Mouse (Mus musculus) lung, adult 18-20 months (tissue): ENCODE results near the gene H2al2a.
A peak's percentile ranks its signal among the peaks of the same experiment; 100 is the strongest.

Experiments
- DNase-seq, 2 experiments: peaks; one replicate each; pipeline ENCODE4 v3.0.0; 2022; ENCODE audit warnings: mixed read lengths in 2 of 2

Gene H2al2a

DNA sequence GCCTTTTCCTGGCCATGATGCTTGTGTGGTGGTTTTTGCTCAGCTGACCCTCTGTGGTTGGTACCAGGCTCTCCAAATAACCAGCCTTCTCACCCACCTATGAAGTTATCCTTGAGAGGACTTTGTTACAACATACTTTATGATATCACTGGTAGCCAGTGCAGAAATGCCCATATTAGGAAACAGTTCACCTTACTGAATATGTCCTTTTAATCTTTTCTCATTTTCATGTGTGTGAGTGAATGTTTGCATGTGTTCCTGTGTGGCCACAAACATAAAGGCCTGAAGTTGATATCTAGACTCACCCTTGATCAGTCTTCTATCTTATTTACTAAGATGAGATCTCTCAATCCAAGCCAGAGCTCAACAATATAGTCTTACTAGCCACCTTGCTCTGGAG is at the start of gene H2al2a:
H2al2a (minus strand) TSS at position 101 of the 400 bp plus-strand sequence.
- DNase-seq: no peak

DNA sequence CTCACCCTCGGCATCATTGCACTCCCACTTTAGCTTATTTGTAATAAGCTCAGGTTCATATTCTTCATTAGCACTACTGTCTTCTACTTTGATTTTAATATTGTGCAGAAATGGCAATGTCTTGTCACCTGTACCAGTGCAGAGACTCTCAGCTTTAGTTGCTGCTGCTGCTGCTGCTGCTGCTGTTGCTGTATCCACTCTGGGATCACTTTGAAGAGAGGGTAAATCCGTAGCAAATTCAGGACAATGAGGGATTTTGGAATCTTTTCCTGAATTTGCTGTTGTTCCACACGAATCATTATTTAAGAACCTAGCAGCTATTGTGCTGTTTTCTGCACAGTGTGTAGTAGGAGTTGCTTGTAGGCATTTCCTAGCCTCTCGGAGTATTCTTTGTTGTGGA is 49.4 kb upstream of the H2al2a start:
- DNase-seq: no peak

DNA sequence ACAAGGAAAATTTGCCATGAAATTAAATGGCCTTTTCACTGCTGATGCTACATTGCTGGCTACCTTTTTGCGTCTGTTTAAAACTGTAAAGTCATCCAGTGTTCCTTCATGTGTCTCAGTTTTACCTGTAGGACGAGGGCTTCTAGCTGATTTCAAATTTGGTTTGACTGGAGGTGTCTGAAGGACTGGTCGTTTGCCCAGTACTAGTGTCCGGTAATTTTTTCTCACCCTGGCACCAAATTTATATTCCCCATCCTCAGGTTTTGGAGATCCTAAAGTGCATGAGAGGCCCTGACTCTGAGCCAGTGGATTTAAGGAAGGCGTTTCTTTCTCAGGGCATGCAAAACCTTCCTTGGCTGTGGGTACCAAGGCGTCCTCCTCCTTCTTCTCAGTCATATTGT is 49.0 kb upstream of the H2al2a start:
- DNase-seq: no peak

DNA sequence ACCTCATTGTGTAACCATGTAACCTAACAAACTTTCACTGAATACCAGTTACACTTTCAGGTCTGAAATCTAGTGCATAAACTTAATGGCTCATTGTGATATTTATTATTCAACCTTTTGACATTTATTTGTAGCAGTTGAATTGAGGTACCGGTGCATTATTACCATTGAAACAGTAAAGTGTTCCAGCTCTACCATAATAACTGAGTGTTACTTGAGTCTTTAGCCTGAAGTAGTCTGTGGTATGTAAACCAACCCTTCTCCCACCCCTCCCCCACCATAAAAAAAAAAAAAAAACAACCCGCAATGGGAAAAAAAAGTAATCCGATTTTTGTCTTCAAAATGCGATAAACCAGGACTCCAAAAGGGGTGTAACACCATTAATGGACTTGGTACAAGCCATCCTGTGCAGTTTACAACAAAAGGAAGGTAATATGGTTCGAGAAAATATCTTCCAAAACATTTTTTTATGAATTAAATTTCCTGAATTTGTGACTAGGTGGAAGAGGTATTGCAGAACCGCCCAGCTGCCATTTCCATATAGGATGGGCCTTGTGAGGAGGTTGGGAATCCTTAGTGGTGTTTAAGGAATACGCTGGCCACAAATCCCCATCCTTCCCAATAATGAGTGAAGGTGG is 48.5 kb upstream of the H2al2a start:
- no peak for DNase-seq

DNA sequence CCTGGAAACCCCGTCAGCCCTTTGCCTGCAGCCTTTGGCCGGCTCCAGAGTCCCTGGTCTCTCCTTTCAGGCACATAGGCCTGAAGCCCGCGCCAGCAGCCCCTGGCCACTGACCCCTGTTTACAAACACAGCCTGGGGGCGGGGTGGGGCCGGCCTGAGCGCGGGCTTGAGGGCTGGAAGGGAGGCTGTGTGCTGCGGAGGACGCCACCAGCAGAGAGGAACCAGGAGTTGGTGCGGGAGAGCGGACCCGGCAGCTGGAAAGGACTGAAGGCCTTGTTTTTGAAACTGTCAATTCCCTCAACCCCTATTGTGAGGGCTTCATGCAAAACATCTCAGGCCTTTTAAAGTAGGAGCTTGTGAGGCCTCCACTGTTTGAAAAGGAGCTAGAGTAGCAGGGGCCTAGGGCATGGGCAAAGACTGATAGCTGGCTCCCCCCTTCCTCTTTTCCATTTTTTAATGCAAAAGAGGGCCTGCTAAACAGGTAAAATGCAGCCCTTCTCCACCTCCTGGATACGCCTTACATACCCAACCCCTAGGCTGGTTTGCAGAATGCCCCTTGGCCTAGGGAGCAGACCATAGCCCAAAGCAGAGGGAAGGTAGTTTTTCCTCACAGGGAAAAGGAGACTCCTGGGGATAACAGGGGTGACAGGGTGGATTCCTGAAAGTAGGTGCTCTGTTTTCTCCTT is 44.6 kb upstream of the H2al2a start:
- DNase-seq: no peak

DNA sequence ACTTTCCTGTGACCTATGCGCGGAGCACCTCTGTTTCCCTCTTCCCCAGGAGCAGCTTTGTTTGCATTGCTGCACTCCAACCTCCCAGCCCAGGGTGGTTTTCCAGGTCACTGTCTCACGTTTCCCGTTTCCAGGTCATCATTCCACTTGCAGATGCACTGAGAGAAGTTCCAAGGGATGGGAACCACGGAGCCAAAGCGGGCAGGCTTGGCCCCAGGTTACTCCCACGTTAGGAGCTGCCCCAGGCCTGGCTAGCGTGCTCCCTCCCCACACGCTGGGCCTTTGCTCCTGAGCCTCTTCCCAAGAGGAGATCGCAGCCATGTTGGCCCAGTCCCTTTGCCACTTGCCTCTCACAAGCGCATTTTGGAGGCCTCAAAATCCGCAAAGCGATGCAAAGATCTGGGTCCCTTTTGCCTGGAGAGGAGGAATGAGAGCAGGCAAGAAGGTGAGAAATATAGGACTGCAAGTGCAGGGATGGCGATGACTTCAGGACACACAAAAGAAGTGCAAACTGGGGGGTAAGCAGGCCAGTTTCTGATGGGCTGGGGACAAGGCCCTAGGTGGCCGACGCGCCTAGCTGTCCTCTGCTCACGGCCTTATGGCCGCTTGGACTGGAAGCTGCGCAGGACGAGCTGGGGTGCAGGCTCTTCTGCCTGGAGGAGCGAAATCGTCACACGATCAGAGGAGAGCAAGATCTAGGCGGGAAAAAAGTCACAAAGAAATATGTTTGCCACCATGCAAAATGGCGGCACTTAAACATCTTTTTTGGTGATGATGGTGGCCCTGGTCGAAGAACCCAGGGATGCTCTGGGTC is 43.8 kb upstream of the H2al2a start:
- DNase-seq: no peak

DNA sequence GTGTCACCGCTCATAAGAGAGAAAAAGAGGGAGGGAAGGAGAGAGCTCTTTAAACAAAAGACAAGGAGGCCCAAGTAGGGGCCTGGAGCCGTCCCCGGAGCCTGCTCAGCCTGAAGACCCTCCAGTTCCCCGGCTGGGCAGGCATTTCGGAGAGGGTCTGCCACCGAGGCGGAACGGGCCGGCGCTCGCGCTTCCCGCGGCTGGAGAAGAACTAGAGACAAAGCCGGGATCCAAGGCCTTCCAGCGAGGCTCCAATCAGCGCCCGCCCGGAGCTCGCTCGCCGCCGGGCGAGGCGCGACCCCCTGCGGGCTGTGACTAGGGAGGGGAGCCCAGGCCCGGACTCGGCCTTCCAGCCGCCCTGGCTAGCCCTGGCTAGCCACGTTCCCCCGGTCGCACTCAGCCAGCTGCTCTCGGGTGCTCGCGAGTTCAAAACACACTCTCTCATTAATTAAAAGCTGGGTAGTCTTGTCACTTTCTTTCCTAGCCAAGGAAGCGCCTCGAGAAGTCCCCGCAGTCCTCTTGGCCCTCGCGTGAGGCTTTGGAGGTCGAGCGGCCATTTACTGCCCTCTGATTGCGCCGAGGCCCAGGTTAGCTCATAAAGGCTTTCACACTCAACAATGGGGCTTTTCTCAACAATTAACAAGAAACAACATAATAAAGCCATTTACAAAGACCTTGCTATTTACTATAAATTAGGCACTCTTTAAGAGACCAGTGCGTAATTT is 43.0 kb upstream of the H2al2a start:
- DNase-seq: no peak

DNA sequence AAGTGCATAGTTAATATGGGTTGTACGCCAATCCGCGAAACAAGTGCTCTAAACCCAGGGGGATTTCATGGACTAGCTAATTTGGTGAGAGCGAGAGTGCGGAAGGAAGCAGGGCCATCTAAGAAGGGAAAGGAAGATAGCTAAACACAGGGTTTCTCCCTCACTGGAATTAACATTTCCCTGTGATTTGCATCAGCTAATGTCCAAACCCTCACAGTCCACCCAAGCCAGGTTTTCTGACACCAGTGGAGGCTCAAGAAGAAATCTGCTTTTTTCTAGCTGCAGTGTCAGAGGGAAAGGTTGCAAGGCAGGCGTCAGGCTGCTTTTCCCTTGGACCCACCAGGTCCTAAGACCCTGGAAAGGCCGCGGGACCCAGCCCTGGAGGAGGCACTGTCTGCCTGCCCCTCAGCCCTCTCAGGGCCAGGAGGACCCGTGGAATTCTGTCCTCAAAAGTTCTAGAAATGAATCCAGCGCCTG is 42.2 kb upstream of the H2al2a start:
- no peak for DNase-seq

DNA sequence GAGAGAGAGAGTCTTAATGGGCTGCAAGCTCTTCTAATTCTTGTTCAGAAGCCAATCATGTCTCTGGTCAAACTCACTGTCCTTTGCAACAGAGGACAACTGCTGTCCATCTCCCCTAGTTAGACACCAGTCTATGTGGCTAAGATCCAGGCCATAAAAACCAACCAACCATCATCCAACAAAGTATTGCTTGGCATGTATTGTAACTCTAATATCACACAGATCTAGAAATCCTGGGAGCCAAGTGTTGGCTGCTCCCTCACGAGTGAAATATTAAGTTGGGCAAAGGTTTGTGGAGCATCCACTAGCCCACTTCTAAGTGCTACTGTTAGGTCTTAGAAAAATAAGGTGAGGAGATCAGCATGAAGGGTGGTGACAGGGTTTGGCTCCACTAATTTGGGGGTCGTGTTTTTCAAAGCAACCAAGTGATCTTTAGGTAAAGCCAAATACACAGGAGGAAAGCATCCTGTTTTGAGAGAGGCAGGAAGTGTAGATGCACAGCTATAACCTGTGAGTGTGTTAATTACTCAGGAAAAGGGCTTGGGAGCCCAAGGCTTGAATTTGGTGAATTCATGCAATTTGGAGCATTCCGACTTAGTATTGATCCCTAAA is 41.5 kb upstream of the H2al2a start:
- DNase-seq: no peak

DNA sequence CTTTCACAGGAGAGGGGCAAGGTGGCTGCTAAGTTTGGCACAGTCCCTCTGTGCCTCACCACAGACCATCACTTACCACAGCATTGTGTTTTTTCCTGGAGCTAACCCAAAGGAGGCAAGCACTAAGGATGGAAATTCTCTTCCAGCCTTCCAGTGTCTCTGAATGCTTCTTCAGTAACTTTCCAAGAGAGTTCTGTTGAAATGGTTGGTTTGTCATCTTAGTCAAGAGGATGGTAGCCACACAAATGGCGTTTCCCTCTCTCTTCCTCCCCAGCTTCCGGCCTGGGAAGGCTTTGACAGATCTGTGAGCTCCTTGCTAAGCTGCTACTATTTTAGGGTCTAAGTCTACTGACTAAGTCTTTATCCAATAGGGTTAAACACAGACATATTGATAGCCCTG is 40.7 kb upstream of the H2al2a start, which contains the start of gene A930004D18Rik:
A930004D18Rik (minus strand) TSS at position 247 of the 400 bp plus-strand sequence.
- DNase-seq: no peak

DNA sequence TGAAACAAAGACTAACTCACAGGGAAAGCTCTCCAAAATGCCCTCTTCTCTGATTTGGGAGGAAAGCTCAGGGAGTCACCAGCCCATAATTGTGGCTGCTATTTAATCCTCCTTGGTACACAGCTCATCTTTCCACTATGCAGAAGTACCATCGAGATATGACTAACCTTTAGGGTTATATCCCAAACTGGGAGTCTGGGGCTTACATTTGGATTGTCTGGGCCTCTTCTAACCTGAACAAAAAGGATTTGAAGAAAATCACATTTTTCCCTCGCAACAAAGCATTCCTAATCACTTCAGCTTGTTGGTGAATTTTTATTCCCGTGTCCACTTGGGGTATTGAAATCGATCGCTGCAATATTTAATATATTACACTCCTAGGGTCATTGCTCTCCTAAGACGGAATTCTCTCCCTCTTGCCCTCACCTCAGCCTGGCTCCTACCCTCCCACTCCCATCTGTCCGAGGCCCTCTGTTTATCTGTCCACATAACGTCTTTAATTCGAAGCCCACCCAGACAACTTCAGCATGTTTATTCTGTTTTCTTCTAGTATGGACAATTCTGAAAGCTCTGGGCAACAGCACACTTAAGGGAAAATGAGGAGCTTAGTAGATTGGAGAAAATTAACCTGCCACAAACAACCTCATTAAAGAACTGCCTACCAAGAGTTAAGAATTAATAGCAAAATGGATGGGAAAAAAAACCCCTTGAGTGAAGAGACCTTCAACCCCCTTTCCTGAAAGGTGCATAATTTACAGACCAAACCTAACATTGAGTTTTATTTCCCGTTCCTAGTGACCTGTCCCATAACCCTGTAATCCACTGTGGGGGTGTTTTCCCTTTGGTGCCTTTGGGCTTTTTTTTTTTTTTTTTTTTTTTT is 37.9 kb upstream of the H2al2a start:
- DNase-seq: no peak

DNA sequence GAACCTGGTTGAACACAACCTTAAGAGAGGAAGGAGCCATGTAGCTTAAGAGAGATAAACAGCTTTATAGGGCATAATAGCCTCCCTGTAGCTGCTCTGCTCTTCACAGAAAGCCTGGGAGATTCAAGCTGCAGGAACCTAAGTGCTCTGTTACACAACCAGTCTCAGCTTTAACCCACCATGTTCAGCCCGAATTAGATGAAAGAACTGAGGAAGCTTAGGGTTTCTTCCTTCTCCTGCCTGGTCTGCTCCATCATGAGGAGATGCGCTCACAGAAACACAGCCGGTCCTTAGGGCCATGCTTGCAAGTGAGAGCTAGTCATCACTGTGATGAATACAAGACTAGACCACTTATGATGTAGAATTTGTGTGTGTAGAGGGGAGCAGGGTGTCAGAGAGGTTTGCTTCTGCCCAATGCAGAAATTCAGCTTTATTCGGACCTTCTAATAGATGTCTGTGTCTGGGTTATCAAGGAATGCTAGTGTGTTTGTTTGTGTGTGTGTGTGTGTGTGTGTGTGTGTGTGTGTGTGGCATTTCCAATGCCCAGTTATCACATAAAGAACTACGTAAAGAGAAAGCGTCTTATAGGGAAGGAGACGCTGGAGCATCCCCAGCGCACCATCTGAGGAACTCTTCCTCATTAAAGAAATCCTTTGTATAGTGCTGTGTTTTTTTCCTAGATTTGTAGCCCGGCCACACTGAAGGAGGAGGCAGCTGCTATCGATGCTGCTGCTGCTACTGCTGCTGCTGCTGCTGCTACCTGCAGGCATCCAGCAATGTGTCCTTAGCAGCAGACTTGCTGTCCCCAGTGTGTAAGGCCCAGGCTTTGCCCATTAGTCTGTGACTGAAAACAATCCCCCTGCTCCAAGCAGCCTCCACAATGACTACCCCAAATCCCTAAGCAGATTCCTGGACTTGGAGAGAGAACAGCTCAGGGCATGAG is 36.7 kb upstream of the H2al2a start:
- no peak for DNase-seq

DNA sequence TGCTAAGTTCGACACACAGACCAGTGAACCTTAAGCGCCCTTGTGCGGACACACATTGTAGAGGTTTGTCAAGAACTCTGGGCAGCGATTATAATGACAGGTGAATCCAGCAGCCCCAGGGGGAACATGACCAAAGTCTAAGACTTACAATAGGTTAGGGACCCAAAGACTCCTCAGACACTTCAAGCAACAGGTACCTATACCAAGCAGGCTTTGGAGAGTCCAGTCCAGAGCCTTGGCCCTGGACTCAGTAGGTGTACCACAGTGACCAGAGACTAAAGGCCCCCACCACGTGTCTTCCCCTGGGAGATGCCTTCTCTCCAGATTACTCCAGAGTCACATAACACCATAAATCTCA is 35.8 kb upstream of the H2al2a start:
- DNase-seq: no peak

DNA sequence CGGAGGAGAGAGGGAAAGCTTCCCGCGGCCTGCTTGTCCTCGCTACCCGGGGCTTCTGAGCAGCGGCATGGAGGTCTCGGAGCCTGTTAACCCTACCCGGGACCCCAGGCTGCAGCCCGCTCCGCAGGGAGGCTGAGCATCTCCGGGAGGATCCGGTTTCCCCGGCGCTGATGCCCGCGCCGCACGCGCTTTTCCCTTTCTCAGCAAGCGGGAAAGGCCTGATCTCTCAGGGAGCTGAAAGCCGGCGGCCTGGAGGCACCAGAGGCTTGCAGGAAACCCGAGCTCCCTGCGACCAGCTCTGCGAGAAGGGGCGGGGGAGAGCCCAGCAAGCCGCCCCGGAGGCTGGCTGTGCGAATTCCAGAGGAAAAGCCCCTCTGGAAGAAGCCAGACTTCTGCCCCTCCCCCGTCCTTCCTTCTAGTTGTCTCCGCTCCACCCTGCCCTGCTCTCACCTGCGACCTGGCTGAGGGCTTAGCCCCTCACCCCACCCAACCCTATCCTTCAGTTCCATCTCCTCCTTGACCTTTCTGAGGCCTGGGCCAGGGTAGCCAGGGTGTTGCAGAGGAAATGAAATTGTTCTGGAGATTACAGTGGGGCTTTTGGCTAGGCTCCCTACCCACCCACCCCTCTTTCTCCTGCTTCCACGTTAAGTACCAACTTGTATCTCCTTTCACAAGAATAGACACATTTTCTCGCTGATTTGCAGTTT is 35.2 kb upstream of the H2al2a start:
- DNase-seq: no peak

DNA sequence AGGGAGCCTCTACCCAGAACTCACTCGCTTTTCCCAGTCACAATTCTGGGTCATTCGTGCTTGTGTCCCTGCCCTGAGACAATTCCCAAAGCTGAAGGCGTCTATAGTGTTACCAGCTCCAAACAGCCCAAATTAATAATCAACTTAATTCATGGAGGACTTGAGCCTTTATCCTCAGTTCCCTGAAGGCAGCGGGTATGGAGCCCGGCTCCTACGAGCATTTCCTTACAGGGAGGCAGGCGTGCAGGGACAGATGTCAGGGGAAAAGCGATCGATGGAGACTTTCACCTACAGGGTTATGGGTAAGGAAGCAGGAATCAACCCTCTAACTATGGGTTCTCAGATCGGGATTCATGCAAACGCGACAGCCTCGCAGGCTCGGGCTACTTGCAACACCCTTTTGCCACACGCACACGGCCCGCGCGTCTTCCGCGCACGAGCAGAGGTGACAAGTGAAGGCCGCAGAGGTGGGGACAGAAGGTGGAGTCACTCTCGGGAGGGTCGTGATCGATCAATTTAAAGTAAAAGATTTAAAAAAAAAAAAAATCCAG is 34.6 kb upstream of the H2al2a start:
- no peak for DNase-seq

DNA sequence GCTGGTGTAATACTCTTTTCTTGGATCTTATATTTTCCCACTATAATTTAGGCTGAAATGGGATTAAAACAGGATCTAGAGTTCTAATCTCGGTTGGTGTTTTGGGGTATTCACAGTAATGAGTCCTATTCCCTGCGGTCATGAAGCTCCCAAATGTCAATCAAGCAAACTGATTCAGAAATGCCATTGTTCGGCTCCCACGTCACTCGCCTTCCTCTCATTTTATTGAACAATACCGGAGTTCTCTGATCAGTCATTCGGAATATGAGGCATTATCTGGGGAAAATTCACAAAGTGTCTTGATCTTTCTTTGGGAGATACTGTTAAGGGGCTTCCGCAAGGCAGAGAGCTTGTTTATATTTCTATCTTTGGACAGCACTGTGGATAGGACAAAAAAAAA is 33.8 kb upstream of the H2al2a start:
- DNase-seq: no peak

DNA sequence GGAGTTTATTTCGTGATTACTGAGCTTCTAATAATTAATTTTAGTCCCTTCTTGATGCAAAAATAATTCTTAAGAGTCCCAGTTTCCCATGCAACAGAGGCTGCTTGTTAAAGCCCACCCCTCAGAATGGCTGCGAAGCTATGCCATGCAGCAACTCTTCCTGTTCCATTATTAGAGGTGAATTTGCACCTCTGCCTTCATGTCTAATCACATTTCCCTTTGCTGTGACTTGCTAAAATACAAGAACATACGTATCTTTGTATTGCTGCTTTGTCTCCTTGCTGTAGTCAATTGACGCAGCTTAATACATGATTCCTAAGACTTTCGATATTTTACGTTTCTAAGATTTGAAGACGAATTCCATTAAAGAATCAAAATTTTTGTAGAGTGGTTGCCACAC is 32.9 kb upstream of the H2al2a start:
- DNase-seq: no peak

DNA sequence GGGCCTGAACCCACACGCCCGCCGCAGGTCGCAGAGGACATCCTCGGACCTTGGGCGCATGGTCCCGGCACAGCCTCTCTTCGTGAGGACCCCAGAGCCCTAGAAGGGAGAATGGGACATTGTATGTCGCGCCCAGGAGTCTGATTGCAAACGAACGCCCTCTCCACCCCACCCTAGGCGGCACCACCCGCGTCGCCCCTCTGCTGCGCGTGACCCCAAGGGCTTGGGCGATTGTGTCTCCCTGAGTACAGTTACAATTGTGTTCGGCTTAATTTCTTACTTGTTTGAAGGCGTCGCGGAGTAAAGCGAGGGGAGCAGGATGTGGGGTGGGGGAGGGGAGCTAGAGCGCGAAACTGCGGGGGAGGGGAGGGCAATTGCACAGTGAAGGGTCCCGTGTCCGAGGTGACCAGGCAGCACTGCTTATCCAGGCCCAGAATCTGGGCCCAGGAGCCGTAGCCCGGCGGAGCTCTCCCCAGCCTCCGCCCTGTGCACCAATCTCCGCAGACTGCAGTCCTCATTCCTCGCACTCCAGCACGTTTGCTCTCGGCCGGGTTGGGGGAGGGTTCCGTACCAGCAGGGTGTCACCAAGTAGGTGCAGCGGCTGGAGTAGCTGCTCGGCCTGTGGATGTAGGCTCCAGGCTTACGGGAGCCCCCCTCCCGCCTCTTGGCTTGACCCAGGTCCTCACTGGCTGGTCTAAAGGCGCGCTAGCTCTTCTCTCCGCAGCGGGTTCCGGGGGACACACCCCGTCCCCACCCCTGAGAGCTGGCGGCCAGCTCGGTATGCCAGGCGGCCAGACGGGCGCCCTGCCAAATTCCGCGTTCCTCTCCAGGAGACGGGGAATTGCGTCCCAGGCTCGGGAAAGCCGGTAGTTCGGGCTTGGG is 31.6 kb upstream of the H2al2a start:
- peak; percentile 96 for DNase-seq
